Mouse (Mus musculus): Measurements from ENCODE around the gene B430306N03Rik.

B430306N03Rik gene

GRCm38 (mm10) chr17:48363421-48363965 is 47.6 kb downstream of the B430306N03Rik start:
- DNase-seq: no peak

DNA sequence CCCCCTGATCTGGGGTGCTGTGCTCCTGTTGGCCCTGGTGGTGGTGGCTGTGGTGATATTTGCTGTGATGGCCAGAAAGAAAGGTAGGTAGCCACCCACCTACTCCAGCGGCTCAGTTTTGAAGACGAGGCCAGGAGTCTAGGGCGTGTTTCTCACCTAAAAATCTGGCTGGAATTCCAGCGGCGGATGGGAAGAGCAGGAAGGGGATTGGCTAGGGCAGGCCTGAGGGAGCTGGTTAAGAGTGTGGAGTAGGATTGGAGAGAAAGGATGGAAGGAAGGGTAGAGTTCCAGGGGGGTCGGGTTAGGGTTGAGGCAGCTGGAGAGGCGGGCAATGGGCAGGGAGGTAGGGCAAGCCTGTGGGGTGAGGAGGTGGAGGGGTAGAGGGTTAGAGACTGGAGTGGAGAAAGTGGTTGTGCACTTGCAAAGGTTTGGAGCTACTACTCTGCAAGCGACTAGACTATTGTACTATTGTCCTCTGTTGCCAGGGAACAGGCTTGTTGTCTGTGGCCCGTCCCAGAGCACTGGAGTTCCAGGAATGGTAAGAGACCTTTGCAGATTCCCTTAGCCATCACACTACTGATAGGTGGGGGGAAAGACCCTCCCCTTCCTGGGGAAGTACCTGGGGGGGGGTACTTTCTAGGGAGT is 49.7 kb downstream of the B430306N03Rik start:
- DNase-seq: no peak

DNA sequence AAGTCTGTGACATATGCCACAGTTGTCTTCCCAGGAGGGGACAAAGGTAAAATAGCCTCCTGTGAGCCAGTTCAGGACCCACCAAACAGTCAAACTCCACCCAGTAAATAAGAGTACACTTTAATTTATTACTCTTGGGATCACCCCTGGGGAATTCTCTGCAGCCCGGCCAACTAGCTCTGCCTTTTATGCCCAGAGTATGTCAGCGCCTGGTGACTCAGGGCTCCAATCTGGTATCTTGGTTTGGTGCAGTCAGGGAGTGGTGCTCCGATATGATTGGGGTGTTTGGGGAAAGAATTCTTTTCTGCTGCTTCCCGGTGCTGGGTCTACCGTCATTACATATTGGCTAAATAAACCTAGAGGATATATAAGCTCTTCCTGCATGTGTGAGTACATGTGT is 50.9 kb downstream of the B430306N03Rik start:
- no peak for DNase-seq

GRCm38 (mm10) chr17:48371621-48372020 is 55.7 kb downstream of the B430306N03Rik start:
- no peak for DNase-seq

DNA sequence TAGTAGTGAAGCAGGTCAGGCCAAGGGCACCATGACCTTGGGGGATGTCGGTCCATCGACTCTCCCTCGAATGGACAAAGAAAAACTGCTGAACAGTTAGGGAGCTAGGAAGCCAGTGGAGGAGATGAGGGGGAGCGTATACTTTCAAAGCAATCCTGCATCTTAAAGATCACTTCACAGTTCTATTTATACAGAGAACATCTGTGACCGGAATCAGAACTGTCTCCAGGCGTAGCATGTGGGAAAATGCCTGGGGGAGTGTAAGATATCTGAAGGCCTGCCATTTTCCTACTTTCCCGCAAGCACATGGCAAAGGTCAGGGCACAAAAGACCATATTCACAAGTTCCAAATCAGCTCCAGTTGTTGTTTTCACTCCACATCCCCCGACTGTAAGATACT is 57.0 kb downstream of the B430306N03Rik start:
- no peak for DNase-seq

DNA sequence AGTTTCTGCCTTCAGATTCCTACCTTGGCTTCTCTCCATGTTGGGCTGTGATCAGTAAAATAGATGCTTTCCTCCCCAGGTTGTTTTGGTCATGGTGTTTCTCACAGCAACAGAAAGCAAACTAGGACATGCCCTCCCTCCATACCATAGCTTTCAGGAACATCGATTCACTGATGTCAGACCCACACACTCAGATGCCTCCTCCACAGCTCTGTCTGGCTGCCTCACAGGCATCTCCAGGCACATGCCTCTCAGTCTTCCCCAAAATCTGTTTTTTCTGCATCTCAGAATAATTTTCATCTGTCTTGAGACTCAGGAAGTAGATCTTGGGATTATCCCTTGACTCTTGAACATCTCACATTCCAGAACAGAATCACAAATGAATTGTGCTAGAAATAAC is 60.2 kb downstream of the B430306N03Rik start:
- DNase-seq: no peak

Measured in cerebellum, postnatal 36 days (tissue).